Mouse (Mus musculus) c-Kit-positive CD71-negative TER-119-negative erythroid progenitor cells, embryonic 14.5 days (primary cell): Measurements from ENCODE around the gene Tarsl2.

Experiments used
- DNase-seq: peaks from one replicate; pipeline ENCODE4 v3.0.0-alpha.2; 2013; ENCODE audit warnings: low read depth

Gene Tarsl2

GRCm38 (mm10) chr7:65657490-65658120 is 12.9 kb downstream of the Tarsl2 start:
- DNase-seq, result no peak

GRCm38 (mm10) chr7:65663225-65663790 is 18.6 kb downstream of the Tarsl2 start:
- no peak for DNase-seq

- no peak for DNase-seq
Observed at GRCm38 (mm10) chr7:65663886-65664285, 19.2 kb downstream of the Tarsl2 start.

GRCm38 (mm10) chr7:65667491-65667890 is 22.8 kb downstream of the Tarsl2 start:
- no peak for DNase-seq

- no peak for DNase-seq
Observed at GRCm38 (mm10) chr7:65678050-65678449, 33.4 kb downstream of the Tarsl2 start.

GRCm38 (mm10) chr7:65678900-65679595 is 34.4 kb downstream of the Tarsl2 start:
- DNase-seq, result no peak

GRCm38 (mm10) chr7:65681166-65681565 is 36.5 kb downstream of the Tarsl2 start:
- DNase-seq, result no peak

GRCm38 (mm10) chr7:65684256-65684835 is 39.6 kb downstream of the Tarsl2 start:
- DNase-seq, result no peak

GRCm38 (mm10) chr7:65686664-65687063 is 42.0 kb downstream of the Tarsl2 start:
- no peak for DNase-seq

- no peak for DNase-seq
Observed at GRCm38 (mm10) chr7:65690869-65691268, 46.2 kb downstream of the Tarsl2 start, which contains the start of gene Tm2d3. Gene Tm2d3, plus strand, starts transcription at chr7:65691169.

GRCm38 (mm10) chr7:65691929-65692605 is 47.4 kb downstream of the Tarsl2 start:
- no peak for DNase-seq

GRCm38 (mm10) chr7:65692883-65693282 is 48.2 kb downstream of the Tarsl2 start:
- DNase-seq, result no peak

- DNase-seq, result peak; percentile 58
Observed at GRCm38 (mm10) chr7:65693301-65693821, 48.7 kb downstream of the Tarsl2 start.

- no peak for DNase-seq
Observed at GRCm38 (mm10) chr7:65696450-65696849, 51.8 kb downstream of the Tarsl2 start.

GRCm38 (mm10) chr7:65702076-65702475 is 57.4 kb downstream of the Tarsl2 start:
- DNase-seq, result no peak

- DNase-seq, result peak; percentile 60
Observed at GRCm38 (mm10) chr7:65704818-65705242, 60.1 kb downstream of the Tarsl2 start.

GRCm38 (mm10) chr7:65708506-65708905 is 63.8 kb downstream of the Tarsl2 start:
- DNase-seq, result no peak

- DNase-seq, result no peak
Observed at GRCm38 (mm10) chr7:65710301-65710700, 65.6 kb downstream of the Tarsl2 start.

GRCm38 (mm10) chr7:65713782-65714181 is 69.1 kb downstream of the Tarsl2 start:
- no peak for DNase-seq

GRCm38 (mm10) chr7:65714304-65714703 is 69.6 kb downstream of the Tarsl2 start:
- DNase-seq, result no peak

GRCm38 (mm10) chr7:65734024-65734423 is 89.3 kb downstream of the Tarsl2 start:
- DNase-seq, result no peak

- DNase-seq, result no peak
Observed at GRCm38 (mm10) chr7:65735261-65735660, 90.6 kb downstream of the Tarsl2 start.
